Mouse (Mus musculus): ENCODE results near the gene Fxyd1. TPM values are rescaled to one million over a fixed set of nuclear protein-coding genes. Genes with fewer than 3 reads are reported as not detected.

Gene Fxyd1
- polyA plus RNA-seq, 1 experiment from 2014 or later = 300 TPM

GRCm38 (mm10) chr7:31097583-31098248 lies 40.7 kb upstream of the Fxyd1 start:
- Histone ChIP-seq H3K36me3 (replicated peaks; ENCODE audit: insufficient read depth, low read length) (0 out of 2 replicates have a peak, but pooled peaks cover 3% of the 10 kb centered on the region), H3K27ac (ENCODE audit: low read depth) (no peak overlapping the region), H3K27me3 (ENCODE audit: insufficient read depth, low read length) (no peaks in the 10 kb centered on the region), H3K4me3 (ENCODE audit: low read depth, low read length) (no peak overlapping the region), H3K9me3 (ENCODE audit: low read length) (no peaks in the 10 kb centered on the region), H3K4me1 (ENCODE audit: insufficient read depth) (0 out of 2 replicates have a peak, but pooled peaks cover 2% of the 10 kb centered on the region), H3K4me2 (ENCODE audit: low read depth, low read length) (peak overlapping the region; percentile 51), H3K9ac (replicated peaks) (no peak overlapping the region)
- 39% methylated on average over 16 of the region's 20 CpGs for WGBS (ENCODE audit: insufficient replicate concordance)
- ATAC-seq (peak; percentile 86), DNase-seq (peak; percentile 87)
- peak; percentile 94 for TF ChIP-seq CTCF (IDR thresholded peaks at IDR 0.05; ENCODE audit: low read depth)
- TF ChIP-seq EP300 (IDR thresholded peaks at IDR 0.05; ENCODE audit: low read depth) = no peak

- ATAC-seq = no peak
- Histone ChIP-seq H3K9me3 (ENCODE audit: low read length) (no peaks in the 10 kb centered on the region), H3K9ac (replicated peaks) (no peak overlapping the region), H3K4me1 (ENCODE audit: insufficient read depth) (0 out of 2 replicates have a peak, but pooled peaks cover 2% of the 10 kb centered on the region), H3K27ac (ENCODE audit: low read depth) (no peak overlapping the region), H3K4me3 (ENCODE audit: low read depth, low read length) (no peak overlapping the region), H3K27me3 (ENCODE audit: insufficient read depth, low read length) (no peaks in the 10 kb centered on the region), H3K36me3 (replicated peaks; ENCODE audit: insufficient read depth, low read length) (no peaks in the 10 kb centered on the region), H3K4me2 (ENCODE audit: low read depth, low read length) (no peak overlapping the region)
- TF ChIP-seq EP300 (IDR thresholded peaks at IDR 0.05; ENCODE audit: low read depth) (no peak), CTCF (IDR thresholded peaks at IDR 0.05; ENCODE audit: low read depth) (no peak)
- 73% methylated on average over 9 of the region's 9 CpGs for WGBS (ENCODE audit: insufficient replicate concordance)
- no peak for DNase-seq
Measured at GRCm38 (mm10) chr7:31096892-31097564, 40.0 kb upstream of the Fxyd1 start.

DNA sequence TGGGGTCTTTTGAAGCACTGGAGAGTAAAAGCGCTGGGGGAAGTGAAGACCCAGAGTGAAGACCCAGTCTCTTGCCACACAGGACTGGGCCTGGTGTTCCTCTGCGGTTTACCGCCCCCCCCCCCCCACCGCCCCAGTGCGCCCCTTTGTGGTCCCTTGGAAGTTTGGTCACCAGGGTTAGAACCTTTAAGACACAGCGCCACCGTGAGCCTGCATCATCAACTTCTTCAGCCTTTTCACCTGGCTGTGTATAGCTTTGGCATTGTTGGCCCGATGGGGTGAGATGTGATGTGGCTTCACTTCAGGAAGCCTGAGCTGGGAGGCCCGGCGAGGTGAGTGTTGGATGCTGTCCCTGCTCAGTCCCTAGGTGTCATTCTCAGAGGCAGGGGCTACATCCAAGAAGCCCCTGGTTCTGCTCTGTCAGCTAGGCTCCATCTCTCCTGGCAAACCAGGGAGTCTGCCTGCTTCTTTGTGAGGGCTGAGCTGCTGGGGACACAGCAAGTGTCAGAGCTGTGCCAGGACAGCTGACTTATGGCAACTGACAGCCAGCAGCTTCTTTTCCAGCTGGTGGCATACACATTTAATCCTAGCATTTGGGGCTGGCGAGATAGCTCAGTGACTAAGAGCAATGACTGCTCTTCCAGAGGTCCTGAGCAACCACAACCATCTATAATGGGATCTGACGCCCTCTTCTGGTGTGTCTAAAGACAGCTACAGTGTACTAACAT lies 37.9 kb upstream of the Fxyd1 start:
- 0 out of 2 replicates have a peak, but pooled peaks cover 2% of the 10 kb centered on the region for H3K4me1 ChIP-seq (ENCODE audit: insufficient read depth)
- H3K27ac ChIP-seq (ENCODE audit: low read depth) = no peak overlapping the region
- 0 out of 2 replicates have a peak, but pooled peaks cover 2% of the 10 kb centered on the region for H3K9me3 ChIP-seq (ENCODE audit: low read length)
- no peaks in the 10 kb centered on the region for H3K27me3 ChIP-seq (ENCODE audit: insufficient read depth, low read length)
- 29% methylated on average over 12 of the region's 12 CpGs for WGBS (ENCODE audit: insufficient replicate concordance)
- DNase-seq = no peak
- H3K36me3 ChIP-seq (replicated peaks; ENCODE audit: insufficient read depth, low read length) = no peaks in the 10 kb centered on the region
- H3K9ac ChIP-seq (replicated peaks) = no peak overlapping the region
- ATAC-seq = no peak
- no peak for TF ChIP-seq EP300 (IDR thresholded peaks at IDR 0.05; ENCODE audit: low read depth)
- TF ChIP-seq CTCF (IDR thresholded peaks at IDR 0.05; ENCODE audit: low read depth) = peak; percentile 44
- no peak overlapping the region for H3K4me3 ChIP-seq (ENCODE audit: low read depth, low read length)
- H3K4me2 ChIP-seq (ENCODE audit: low read depth, low read length) = no peak overlapping the region

- no peaks in the 10 kb centered on the region for H3K27me3 ChIP-seq (ENCODE audit: insufficient read depth, low read length)
- no peaks in the 10 kb centered on the region for H3K36me3 ChIP-seq (replicated peaks; ENCODE audit: insufficient read depth, low read length)
- H3K4me3 ChIP-seq (ENCODE audit: low read depth, low read length) = no peak overlapping the region
- 0 out of 2 replicates have a peak, but pooled peaks cover 2% of the 10 kb centered on the region for H3K9me3 ChIP-seq (ENCODE audit: low read length)
- peaks cover 12% of the 10 kb centered on the region for H3K4me1 ChIP-seq (ENCODE audit: insufficient read depth)
- H3K27ac ChIP-seq (ENCODE audit: low read depth) = peak overlapping the region; percentile 44
- H3K4me2 ChIP-seq (ENCODE audit: low read depth, low read length) = no peak overlapping the region
- TF ChIP-seq CTCF (IDR thresholded peaks at IDR 0.05; ENCODE audit: low read depth) (no peak), EP300 (IDR thresholded peaks at IDR 0.05; ENCODE audit: low read depth) (no peak)
- no peak for DNase-seq
- ATAC-seq = peak; percentile 38; the same call in 1 of the 2 replicates
- WGBS (ENCODE audit: insufficient replicate concordance) = 22% methylated on average over 2 of the region's 2 CpGs
- no peak overlapping the region for H3K9ac ChIP-seq (replicated peaks)
Measured at GRCm38 (mm10) chr7:31089721-31090120, 32.7 kb upstream of the Fxyd1 start.

- WGBS (ENCODE audit: insufficient replicate concordance) = 59% methylated on average over 3 of the region's 3 CpGs
- Histone ChIP-seq H3K27ac (ENCODE audit: low read depth) (no peak overlapping the region), H3K9ac (replicated peaks) (no peak overlapping the region), H3K4me1 (ENCODE audit: insufficient read depth) (peaks cover 17% of the 10 kb centered on the region), H3K9me3 (ENCODE audit: low read length) (0 out of 2 replicates have a peak, but pooled peaks cover 2% of the 10 kb centered on the region), H3K4me3 (ENCODE audit: low read depth, low read length) (no peak overlapping the region), H3K36me3 (replicated peaks; ENCODE audit: insufficient read depth, low read length) (no peaks in the 10 kb centered on the region), H3K27me3 (ENCODE audit: insufficient read depth, low read length) (no peaks in the 10 kb centered on the region), H3K4me2 (ENCODE audit: low read depth, low read length) (no peak overlapping the region)
- DNase-seq (no peak), ATAC-seq (no peak)
- TF ChIP-seq EP300 (IDR thresholded peaks at IDR 0.05; ENCODE audit: low read depth) (no peak), CTCF (IDR thresholded peaks at IDR 0.05; ENCODE audit: low read depth) (no peak)
Measured at GRCm38 (mm10) chr7:31088206-31088605, 31.2 kb upstream of the Fxyd1 start.

- DNase-seq = no peak
Measured at GRCm38 (mm10) chr7:31087262-31087661, 30.3 kb upstream of the Fxyd1 start.

More at GRCm38 (mm10) chr7:31087262-31087661, 30.3 kb upstream of the Fxyd1 start:
- H3K9ac ChIP-seq (replicated peaks) = no peak overlapping the region
- H3K27me3 ChIP-seq (ENCODE audit: insufficient read depth, low read length) = no peaks in the 10 kb centered on the region
- 0 out of 2 replicates have a peak, but pooled peaks cover 2% of the 10 kb centered on the region for H3K9me3 ChIP-seq (ENCODE audit: low read length)
- peaks cover 23% of the 10 kb centered on the region for H3K4me1 ChIP-seq (ENCODE audit: insufficient read depth)
- H3K27ac ChIP-seq (ENCODE audit: low read depth) = 0 out of 2 replicates have a peak overlapping the region, but pooled peaks have one; percentile 13
- 24% methylated on average over 2 of the region's 2 CpGs for WGBS (ENCODE audit: insufficient replicate concordance)
- TF ChIP-seq EP300 (IDR thresholded peaks at IDR 0.05; ENCODE audit: low read depth) (no peak), CTCF (IDR thresholded peaks at IDR 0.05; ENCODE audit: low read depth) (no peak)
- H3K4me2 ChIP-seq (ENCODE audit: low read depth, low read length) = no peak overlapping the region
- no peaks in the 10 kb centered on the region for H3K36me3 ChIP-seq (replicated peaks; ENCODE audit: insufficient read depth, low read length)
- H3K4me3 ChIP-seq (ENCODE audit: low read depth, low read length) = no peak overlapping the region
- ATAC-seq = no peak

All from liver, postnatal 0 days (tissue).